Mouse (Mus musculus) retina, adult 2 months (tissue): ENCODE data around the gene Tspan2.
A peak's percentile ranks its signal among the peaks of the same experiment; 100 is the strongest.

Source experiments
- DNase-seq: peaks from one replicate; pipeline ENCODE4 v3.0.0-alpha.2; 2012; ENCODE audit warnings: low read depth, low spot score

The Tspan2 gene

GRCm38 (mm10) chr3:102764850-102765249 lies 30.5 kb downstream of the Tspan2 start:
- DNase-seq, result no peak

GRCm38 (mm10) chr3:102773018-102773417 lies 38.7 kb downstream of the Tspan2 start:
- no peak for DNase-seq

GRCm38 (mm10) chr3:102782618-102783017 lies 48.3 kb downstream of the Tspan2 start, which contains the start of gene Tshb:
Gene Tshb (minus strand): TSS chr3:102782718.
- no peak for DNase-seq

DNA sequence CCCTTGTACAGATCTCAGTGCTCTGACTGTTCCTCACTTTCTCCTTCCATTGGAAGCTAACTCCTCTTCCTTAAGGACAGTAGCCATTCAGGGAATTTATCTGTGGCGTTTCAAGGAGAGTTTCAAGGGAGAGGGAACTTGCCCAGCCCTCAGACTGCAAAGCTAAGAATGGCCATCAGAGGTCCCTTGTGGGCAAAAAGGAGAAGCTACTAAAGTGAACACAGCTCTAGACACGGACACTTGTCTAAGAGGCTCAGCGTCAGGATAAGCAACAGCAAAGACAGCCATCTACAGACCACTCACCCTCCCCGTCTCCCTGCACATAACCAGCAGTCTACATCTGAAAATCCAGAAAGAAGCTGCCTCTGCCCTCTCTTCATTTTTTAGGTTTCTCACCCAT lies 53.0 kb downstream of the Tspan2 start:
- no peak for DNase-seq

DNA sequence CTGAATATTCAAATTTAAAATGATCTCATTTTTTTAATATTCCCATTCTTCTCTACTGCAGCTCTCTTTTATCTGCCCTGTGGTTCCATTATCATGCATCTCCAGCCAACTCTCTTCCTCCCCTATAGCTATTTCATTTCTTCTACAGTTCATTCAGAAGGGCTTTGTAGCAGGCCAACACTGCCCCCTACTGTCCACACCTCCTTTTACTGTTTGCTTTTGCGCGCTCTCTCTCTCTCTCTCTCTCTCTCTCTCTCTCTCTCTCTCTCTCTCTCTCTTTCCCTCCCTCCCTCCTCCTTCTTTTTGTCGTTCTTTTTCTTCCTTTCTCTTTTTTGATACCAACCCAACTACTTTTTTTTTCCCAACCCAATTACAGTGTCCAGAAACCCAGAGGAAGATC lies 69.6 kb downstream of the Tspan2 start:
- peak; percentile 28 for DNase-seq

- no peak for DNase-seq
Observed at GRCm38 (mm10) chr3:102842386-102842785, 108.1 kb downstream of the Tspan2 start.

DNA sequence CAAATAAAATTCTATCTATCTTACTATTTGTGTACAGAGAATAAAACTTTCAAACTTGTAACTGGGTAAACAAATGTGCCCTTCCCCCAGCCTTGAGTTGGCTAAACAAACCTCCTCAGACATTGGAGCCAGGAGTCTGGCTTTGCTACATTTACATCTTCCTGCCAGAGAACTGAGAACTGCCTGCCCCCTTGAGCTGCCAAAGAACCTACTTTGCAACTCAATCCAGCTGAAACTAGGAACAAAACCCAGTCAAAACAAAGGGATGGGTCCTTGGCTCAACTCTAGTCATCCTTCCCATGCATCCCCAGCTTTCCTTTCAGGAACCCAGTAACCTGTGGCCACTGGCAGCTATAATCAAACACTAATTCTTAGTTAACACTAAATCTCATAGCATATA lies 114.3 kb downstream of the Tspan2 start:
- no peak for DNase-seq
